ENCODE assay signal across 8 mouse cellular contexts in genomic region chr19:10709360-10710087, GRCm38 (mm10). TPM values are rescaled to one million over a fixed set of nuclear protein-coding genes. Genes with fewer than 3 reads are reported as not detected.
DNase-seq lines count a peak whose midpoint lies in the region; ATAC-seq and TF ChIP-seq lines count a peak whose summit lies in the region.

No protein-coding gene starts in this region.

- H3K4me3 ChIP-seq in C2C12 (ENCODE audit: insufficient read depth, poor library complexity, severe bottlenecking), result no peak overlapping the region
- no peak overlapping the region for H3K4me3 ChIP-seq in heart, embryonic 12.5 days
- H3K4me3 ChIP-seq in kidney, embryonic 16.5 days (ENCODE audit: low read length), result no peak overlapping the region

- DNase-seq in brain, adult 2 months (ENCODE audit: low read depth, low spot score), result peak; percentile 100
- DNase-seq in liver, result peak; percentile 88
- DNase-seq in spleen, postnatal 4 days (ENCODE audit: low spot score in 2 of 2), result peak; percentile 94 to 98

- H3K4me2 ChIP-seq in heart, embryonic 12.5 days, result peak overlapping the region; percentile 6; the same call in 1 of the 2 replicates
- H3K4me2 ChIP-seq in kidney, embryonic 16.5 days (replicated peaks; ENCODE audit: low read depth, low read length), result no peak overlapping the region

- H3K4me1 ChIP-seq in heart, embryonic 12.5 days (replicated peaks), result peaks cover 45% of the 10 kb centered on the region
- peaks cover 4% of the 10 kb centered on the region; the same call in 1 of the 2 replicates for H3K4me1 ChIP-seq in kidney, embryonic 16.5 days (ENCODE audit: insufficient read depth, low read length)

- H3K27me3 ChIP-seq in C2C12 (ENCODE audit: control insufficient read depth, insufficient read depth, insufficient read length), result no peaks in the 10 kb centered on the region
- H3K27me3 ChIP-seq in heart, embryonic 12.5 days (replicated peaks), result no peaks in the 10 kb centered on the region
- H3K27me3 ChIP-seq in kidney, embryonic 16.5 days (ENCODE audit: insufficient read depth, low read length), result no peaks in the 10 kb centered on the region

- no peaks in the 10 kb centered on the region for H3K9me3 ChIP-seq in heart, embryonic 12.5 days (replicated peaks)
- no peaks in the 10 kb centered on the region for H3K9me3 ChIP-seq in kidney, embryonic 16.5 days (ENCODE audit: low read length)

- H3K9ac ChIP-seq in heart, embryonic 12.5 days, result peak overlapping the region; percentile 41
- 0 out of 2 replicates have a peak overlapping the region, but pooled peaks have one; percentile 7 for H3K9ac ChIP-seq in kidney, embryonic 16.5 days (replicated peaks; ENCODE audit: low read length)

- peak; percentile 94 for TF ChIP-seq CTCF in C2C12 (IDR thresholded peaks at IDR 0.05; ENCODE audit: control insufficient read depth, insufficient read depth, insufficient read length)

- 21% methylated on average over 8 of the region's 8 CpGs for WGBS in heart, embryonic 12.5 days
- 23% methylated on average over 8 of the region's 8 CpGs for whole genome bisulfite sequencing in kidney, embryonic 16.5 days

- peak; percentile 89 for ATAC-seq in erythroblast, adult 5-6 weeks (replicated peaks; ENCODE audit: low FRiP score, poor library complexity, severe bottlenecking)
- peak; percentile 77 for ATAC-seq in heart, embryonic 12.5 days (ENCODE audit: insufficient number of reproducible peaks, low FRiP score)
- peak; percentile 75 for ATAC-seq in kidney, embryonic 16.5 days (ENCODE audit: low FRiP score, low TSS enrichment)
- ATAC-seq in monocyte, adult 5-6 weeks (replicated peaks; ENCODE audit: insufficient number of reproducible peaks, low FRiP score, low TSS enrichment, poor library complexity, severe bottlenecking), result peak; percentile 82

- peaks cover 5% of the 10 kb centered on the region for H3K79me3 ChIP-seq in C2C12 (ENCODE audit: low read depth)

- peaks cover 33% of the 10 kb centered on the region for H3K36me3 ChIP-seq in C2C12 (ENCODE audit: control insufficient read depth, insufficient read depth)
- peaks cover 54% of the 10 kb centered on the region for H3K36me3 ChIP-seq in heart, embryonic 12.5 days
- H3K36me3 ChIP-seq in kidney, embryonic 16.5 days (ENCODE audit: insufficient read depth, low read length), result peaks cover 38% of the 10 kb centered on the region

- peak overlapping the region; percentile 94 for H3K27ac ChIP-seq in heart, embryonic 12.5 days (ENCODE audit: poor library complexity, severe bottlenecking)
- H3K27ac ChIP-seq in kidney, embryonic 16.5 days (ENCODE audit: low read length), result no peak overlapping the region

- H3K79me2 ChIP-seq in C2C12 (ENCODE audit: control insufficient read depth, insufficient read depth), result peaks cover 16% of the 10 kb centered on the region

- H3ac ChIP-seq in C2C12 (ENCODE audit: control insufficient read depth, insufficient read length, low read depth), result no peak overlapping the region

TF ChIP-seq in C2C12, 6 proteins besides CTCF, POLR2A, EP300 and RAD21:
- TF ChIP-seq FOSL1 (IDR thresholded peaks at IDR 0.05; ENCODE audit: insufficient read depth, low read length, poor library complexity, severe bottlenecking), result no peak
- no peak for TF ChIP-seq USF1 (IDR thresholded peaks at IDR 0.05; ENCODE audit: low read depth)
- TF ChIP-seq CEBPB (IDR thresholded peaks at IDR 0.05; ENCODE audit: low read depth), result no peak
- TF ChIP-seq MAX (IDR thresholded peaks at IDR 0.05), result peak; percentile 74
- no peak for TF ChIP-seq MYOG (IDR thresholded peaks at IDR 0.05; ENCODE audit: control insufficient read depth, extremely low read depth, insufficient read length)
- TF ChIP-seq MYOD1 (IDR thresholded peaks at IDR 0.05; ENCODE audit: control insufficient read depth, insufficient read length, low read depth), result peak; percentile 22

RNA-seq across cellular contexts. Expression of gene Vps37c, which starts 21.0 kb away (rescaled TPM):
- 21.9 TPM for polyA plus RNA-seq in C2C12 (2012; fragmentation: generic; extraction: Trizol)
- total RNA-seq in erythroblast, adult 5-6 weeks (2015; ENCODE audit: low replicate concordance), result 7.9 and 8.6 TPM in 2 replicates
- 2.9 and 4.7 TPM in 2 replicates for total RNA-seq in erythroblast, adult 5-6 weeks (2017; ENCODE audit: low replicate concordance)
- 29.0 and 31.2 TPM in 2 replicates for polyA plus RNA-seq in heart, embryonic 12.5 days (2016; fragmentation: Nextera tagmentation; extraction: Ambion mirVana)
- 36.2 and 37.6 TPM in 2 replicates for polyA plus RNA-seq in kidney, embryonic 16.5 days (2015; fragmentation: Nextera tagmentation; extraction: Ambion mirVana)
- total RNA-seq in monocyte, adult 5-6 weeks (2017), result 7.3 to 22.2 TPM (median 18.7 TPM) in 3 replicates

RNA-seq across cellular contexts. Expression of gene Cd5, which starts 29.3 kb away (rescaled TPM):
- 0.04 TPM for polyA plus RNA-seq in C2C12 (2012; fragmentation: generic; extraction: Trizol)
- total RNA-seq in erythroblast, adult 5-6 weeks (2015; ENCODE audit: low replicate concordance), result not detected in 2 replicates
- 0.17 TPM in 1 of 2 replicates, not detected in the other for total RNA-seq in erythroblast, adult 5-6 weeks (2017; ENCODE audit: low replicate concordance)
- polyA plus RNA-seq in heart, embryonic 12.5 days (2016; fragmentation: Nextera tagmentation; extraction: Ambion mirVana), result 0.19 and 0.55 TPM in 2 replicates
- 0.19 and 0.31 TPM in 2 replicates for polyA plus RNA-seq in kidney, embryonic 16.5 days (2015; fragmentation: Nextera tagmentation; extraction: Ambion mirVana)
- 1.0 to 3.1 TPM in 2 of 3 replicates, not detected in the other for total RNA-seq in monocyte, adult 5-6 weeks (2017)

RNA-seq across cellular contexts. Expression of gene Pga5, which starts 31.7 kb away (rescaled TPM):
- not detected for polyA plus RNA-seq in C2C12 (2012; fragmentation: generic; extraction: Trizol)
- total RNA-seq in erythroblast, adult 5-6 weeks (2015; ENCODE audit: low replicate concordance), result not detected in 2 replicates
- not detected in 2 replicates for total RNA-seq in erythroblast, adult 5-6 weeks (2017; ENCODE audit: low replicate concordance)
- polyA plus RNA-seq in heart, embryonic 12.5 days (2016; fragmentation: Nextera tagmentation; extraction: Ambion mirVana), result not detected in 2 replicates
- polyA plus RNA-seq in kidney, embryonic 16.5 days (2015; fragmentation: Nextera tagmentation; extraction: Ambion mirVana), result not detected in 2 replicates
- total RNA-seq in monocyte, adult 5-6 weeks (2017), result not detected in 3 replicates
